Mouse (Mus musculus) heart, embryonic 15.5 days (tissue): ENCODE measurements at regions not wholly inside any gene's neighbourhood (a gene's known extent, or its start where the extent isn't known, plus 50 kb on each side); places are given as distances from the start of the nearest gene placed in this dataset.

Source experiments
- ATAC-seq: fragments of 200-750 bp; cut with Nextera tagmentation; replicated peaks from 2 replicates; pipeline ENCODE4 v1.8.0; 2017; ENCODE audit warnings: low read depth, moderate TSS enrichment; ENCODE audit not compliant: insufficient number of reproducible peaks, insufficient read depth, low FRiP score
- H3K27ac ChIP-seq: fragments of 300-500 bp; sonication (generic); 2 replicates; pipeline ENCODE4 v1.5.1; 2015; ENCODE audit warnings: mild to moderate bottlenecking, inconsistent platforms
- H3K27me3 ChIP-seq: fragments of 300-500 bp; sonication (generic); 2 replicates; pipeline ENCODE4 v1.6.1; 2015; ENCODE audit warnings: inconsistent platforms
- H3K36me3 ChIP-seq: fragments of 300-500 bp; sonication (generic); 2 replicates; pipeline ENCODE4 v1.6.1; 2015; ENCODE audit warnings: mild to moderate bottlenecking, inconsistent platforms
- H3K4me1 ChIP-seq: fragments of 300-500 bp; sonication (generic); replicated peaks from 2 replicates; pipeline ENCODE4 v1.6.1; 2015; ENCODE audit warnings: inconsistent platforms
- H3K4me2 ChIP-seq: fragments of 300-500 bp; sonication (generic); 2 replicates; pipeline ENCODE4 v1.6.1; 2015; ENCODE audit warnings: inconsistent platforms, mild to moderate bottlenecking, moderate library complexity
- H3K4me3 ChIP-seq: fragments of 300-500 bp; sonication (generic); 2 replicates; pipeline ENCODE4 v1.5.1; 2015; ENCODE audit warnings: mild to moderate bottlenecking, inconsistent platforms
- H3K9ac ChIP-seq: fragments of 300-500 bp; sonication (generic); 2 replicates; pipeline ENCODE4 v1.6.1; 2015; ENCODE audit warnings: mild to moderate bottlenecking, inconsistent platforms
- H3K9me3 ChIP-seq: fragments of 300-500 bp; sonication (generic); replicated peaks from 2 replicates; pipeline ENCODE4 v1.6.1; 2016; ENCODE audit warnings: inconsistent platforms
- WGBS: fragments of 180-500 bp; shearing (Covaris S2); methylation state at CpG from one replicate; pipeline ENCODE4 v1.1.7; 2015; ENCODE audit warnings: mixed read lengths; 5-methylcytosine and 5-hydroxymethylcytosine counted together

- WGBS = 5% methylated on average over 2 of the region's 2 CpGs
- no peaks in the 10 kb centered on the region for H3K27me3 ChIP-seq
- no peak overlapping the region for H3K4me2 ChIP-seq
- no peaks in the 10 kb centered on the region for H3K36me3 ChIP-seq
- H3K4me1 ChIP-seq = no peaks in the 10 kb centered on the region
- no peaks in the 10 kb centered on the region for H3K9me3 ChIP-seq
- no peak for ATAC-seq
- no peak overlapping the region for H3K4me3 ChIP-seq
- no peak overlapping the region for H3K27ac ChIP-seq
- no peak overlapping the region for H3K9ac ChIP-seq
Measured at GRCm38 (mm10) chr2:137732410-137732809, 524.0 kb upstream of the Btbd3 start.

DNA sequence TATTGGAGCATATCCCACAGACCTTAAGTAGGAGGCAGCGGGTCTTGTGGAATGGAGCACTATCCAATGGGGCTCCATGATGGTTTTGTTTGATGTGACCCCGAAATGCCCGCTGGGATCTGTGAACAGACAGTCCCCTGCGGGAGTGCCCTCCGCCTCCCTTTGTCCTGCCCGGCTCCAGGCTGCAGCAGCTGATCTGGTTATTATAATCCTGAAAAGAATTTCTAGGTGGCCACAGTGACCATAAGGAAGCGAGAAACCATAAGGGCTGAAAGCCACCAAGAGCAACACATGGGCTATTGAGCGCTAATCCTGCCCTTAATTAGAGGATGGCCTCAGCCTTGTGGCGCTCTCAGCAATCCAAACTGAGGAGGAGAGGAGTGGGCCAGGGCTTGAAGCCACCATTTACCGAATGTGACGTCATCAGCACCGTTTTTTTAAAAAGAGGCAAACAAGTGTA is 525.9 kb upstream of the Btbd3 start:
- no peaks in the 10 kb centered on the region for H3K4me1 ChIP-seq
- H3K36me3 ChIP-seq = no peaks in the 10 kb centered on the region
- 76% methylated on average over 12 of the region's 12 CpGs for WGBS
- H3K27ac ChIP-seq = no peak overlapping the region
- ATAC-seq = no peak
- H3K9me3 ChIP-seq = no peaks in the 10 kb centered on the region
- H3K27me3 ChIP-seq = no peaks in the 10 kb centered on the region
- no peak overlapping the region for H3K9ac ChIP-seq
- H3K4me3 ChIP-seq = no peak overlapping the region
- no peak overlapping the region for H3K4me2 ChIP-seq

- WGBS = 84% methylated on average over 6 of the region's 6 CpGs
- H3K27ac ChIP-seq = no peak overlapping the region
- no peak overlapping the region for H3K4me3 ChIP-seq
- no peak for ATAC-seq
- no peaks in the 10 kb centered on the region for H3K9me3 ChIP-seq
- H3K36me3 ChIP-seq = no peaks in the 10 kb centered on the region
- no peaks in the 10 kb centered on the region for H3K4me1 ChIP-seq
- H3K9ac ChIP-seq = no peak overlapping the region
- no peak overlapping the region for H3K4me2 ChIP-seq
- no peaks in the 10 kb centered on the region for H3K27me3 ChIP-seq
Measured at GRCm38 (mm10) chr2:137729871-137730270, 526.5 kb upstream of the Btbd3 start.

- H3K36me3 ChIP-seq = no peaks in the 10 kb centered on the region
- no peaks in the 10 kb centered on the region for H3K4me1 ChIP-seq
- no peak overlapping the region for H3K9ac ChIP-seq
- H3K4me3 ChIP-seq = no peak overlapping the region
- 0 out of 2 replicates have a peak, but pooled peaks have one; percentile 43 for ATAC-seq
- no peaks in the 10 kb centered on the region for H3K27me3 ChIP-seq
- no peak overlapping the region for H3K27ac ChIP-seq
- H3K4me2 ChIP-seq = no peak overlapping the region
- no peaks in the 10 kb centered on the region for H3K9me3 ChIP-seq
- WGBS = 35% methylated on average over 4 of the region's 4 CpGs
Measured at GRCm38 (mm10) chr2:137729207-137729606, 527.2 kb upstream of the Btbd3 start.

DNA sequence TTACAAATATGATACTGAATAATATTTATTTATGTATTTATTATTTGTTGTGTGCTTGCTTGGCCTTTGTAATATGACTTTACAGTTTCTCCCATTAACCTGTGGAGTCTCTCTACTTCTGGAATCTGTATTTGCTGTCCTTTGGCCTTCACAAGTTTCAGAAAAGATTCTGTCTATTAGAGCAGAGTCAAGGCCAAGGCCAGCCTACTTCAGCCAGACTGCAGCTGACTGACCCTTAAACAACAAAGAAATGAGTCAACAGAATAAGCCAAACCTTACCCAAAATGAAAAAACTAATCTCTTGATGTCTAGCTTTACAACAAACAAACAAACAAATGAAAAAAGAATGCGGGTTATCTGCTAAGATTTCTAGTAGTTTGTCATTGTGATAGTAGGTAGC is 532.7 kb upstream of the Btbd3 start:
- no peaks in the 10 kb centered on the region for H3K4me1 ChIP-seq
- WGBS = 91% methylated on average over 1 of the region's 1 CpGs
- H3K27ac ChIP-seq = no peak overlapping the region
- no peak for ATAC-seq
- no peaks in the 10 kb centered on the region for H3K27me3 ChIP-seq
- no peaks in the 10 kb centered on the region for H3K9me3 ChIP-seq
- no peak overlapping the region for H3K4me2 ChIP-seq
- no peak overlapping the region for H3K9ac ChIP-seq
- no peaks in the 10 kb centered on the region for H3K36me3 ChIP-seq
- H3K4me3 ChIP-seq = no peak overlapping the region

GRCm38 (mm10) chr2:137721767-137722424 is 534.5 kb upstream of the Btbd3 start:
- Histone ChIP-seq H3K4me3 (no peak overlapping the region), H3K36me3 (no peaks in the 10 kb centered on the region), H3K4me2 (no peak overlapping the region), H3K9ac (no peak overlapping the region), H3K27me3 (no peaks in the 10 kb centered on the region), H3K4me1 (no peaks in the 10 kb centered on the region), H3K9me3 (no peaks in the 10 kb centered on the region), H3K27ac (no peak overlapping the region)
- 46% methylated on average over 7 of the region's 7 CpGs for WGBS
- no peak for ATAC-seq

DNA sequence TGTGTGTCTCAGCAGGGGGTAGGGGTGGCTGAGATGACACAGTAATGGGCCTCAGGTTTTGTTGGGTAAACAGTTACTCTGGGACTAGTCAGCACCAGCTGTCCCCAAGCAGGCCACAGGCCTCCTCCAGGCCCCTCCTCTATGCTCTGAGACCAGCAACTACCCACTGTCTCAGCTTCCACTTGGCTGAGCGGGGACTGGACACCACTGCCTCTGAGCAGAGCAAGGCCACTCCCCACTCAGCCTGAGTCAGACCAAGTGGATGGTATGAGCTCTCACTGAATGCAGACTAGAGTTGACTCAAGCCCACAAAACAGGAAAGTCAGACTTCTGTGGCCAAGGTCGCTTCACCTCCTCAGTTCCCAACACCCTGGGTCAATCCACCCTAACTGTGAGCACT is 540.5 kb upstream of the Btbd3 start:
- ATAC-seq = no peak
- Histone ChIP-seq H3K27me3 (no peaks in the 10 kb centered on the region), H3K36me3 (no peaks in the 10 kb centered on the region), H3K4me3 (no peak overlapping the region), H3K9ac (no peak overlapping the region), H3K9me3 (no peaks in the 10 kb centered on the region), H3K4me1 (no peaks in the 10 kb centered on the region), H3K27ac (no peak overlapping the region), H3K4me2 (no peak overlapping the region)
- WGBS = 77% methylated on average over 2 of the region's 2 CpGs

DNA sequence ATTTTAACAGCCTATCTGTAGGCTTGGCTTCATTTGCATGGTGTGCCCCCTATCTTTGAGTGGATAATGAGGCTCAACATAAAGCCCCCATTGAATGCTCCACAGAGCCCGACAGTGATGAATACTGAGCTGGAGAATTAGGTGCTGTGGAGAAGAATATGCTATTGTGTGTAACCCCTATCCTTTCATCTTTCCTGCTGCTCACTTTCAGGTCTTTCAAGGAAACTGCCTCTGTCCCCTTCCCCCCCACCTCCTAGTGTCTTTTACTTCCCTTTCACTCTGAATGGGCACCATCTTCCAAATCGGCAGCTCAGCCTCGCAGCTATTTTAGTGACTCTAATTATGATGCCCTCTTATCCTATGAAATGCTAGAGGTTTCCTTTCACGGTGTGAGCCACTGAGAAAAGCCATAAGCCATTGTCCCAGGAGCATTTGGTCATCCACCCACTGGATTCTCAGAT is 549.8 kb upstream of the Btbd3 start:
- 6% methylated on average over 4 of the region's 4 CpGs for WGBS
- peak overlapping the region; percentile 4; the same call in 1 of the 2 replicates for H3K4me3 ChIP-seq
- no peaks in the 10 kb centered on the region for H3K36me3 ChIP-seq
- H3K9me3 ChIP-seq = no peaks in the 10 kb centered on the region
- H3K4me2 ChIP-seq = peak overlapping the region; percentile 38
- no peak for ATAC-seq
- no peak overlapping the region for H3K27ac ChIP-seq
- H3K27me3 ChIP-seq = no peaks in the 10 kb centered on the region
- H3K4me1 ChIP-seq = peaks cover 7% of the 10 kb centered on the region
- no peak overlapping the region for H3K9ac ChIP-seq

- ATAC-seq = no peak
- H3K27me3 ChIP-seq = no peaks in the 10 kb centered on the region
- H3K9ac ChIP-seq = no peak overlapping the region
- H3K9me3 ChIP-seq = no peaks in the 10 kb centered on the region
- peak overlapping the region; percentile 4; the same call in 1 of the 2 replicates for H3K4me3 ChIP-seq
- H3K27ac ChIP-seq = no peak overlapping the region
- WGBS = 49% methylated on average over 14 of the region's 14 CpGs
- H3K36me3 ChIP-seq = no peaks in the 10 kb centered on the region
- H3K4me2 ChIP-seq = peak overlapping the region; percentile 38
- H3K4me1 ChIP-seq = peaks cover 7% of the 10 kb centered on the region
Measured at GRCm38 (mm10) chr2:137705724-137706422, 550.5 kb upstream of the Btbd3 start.

GRCm38 (mm10) chr2:137704948-137705723 is 551.2 kb upstream of the Btbd3 start:
- ATAC-seq = no peak
- Histone ChIP-seq H3K4me1 (peaks cover 7% of the 10 kb centered on the region), H3K4me3 (no peak overlapping the region), H3K9me3 (no peaks in the 10 kb centered on the region), H3K27me3 (no peaks in the 10 kb centered on the region), H3K9ac (no peak overlapping the region), H3K36me3 (no peaks in the 10 kb centered on the region), H3K27ac (no peak overlapping the region), H3K4me2 (no peak overlapping the region)
- WGBS = 76% methylated on average over 12 of the region's 12 CpGs

DNA sequence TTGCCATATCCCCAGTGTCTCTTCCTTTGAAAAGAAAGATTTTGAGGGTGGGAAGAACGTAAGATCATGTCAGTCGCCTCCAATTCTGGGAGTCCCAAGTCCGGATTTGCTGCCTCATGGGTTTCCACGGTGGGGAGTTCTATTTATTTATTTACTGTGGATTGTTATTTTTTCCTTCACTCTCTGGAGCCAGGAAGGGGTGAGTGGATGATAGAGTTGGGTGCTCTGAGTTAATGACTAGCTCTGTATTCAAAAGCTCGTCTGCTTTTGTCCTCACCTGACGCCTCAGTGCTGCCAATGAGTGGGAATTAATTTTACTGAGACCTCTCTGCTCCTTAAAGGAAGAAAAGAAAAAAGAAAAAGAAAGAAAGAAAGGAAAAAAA is 551.8 kb upstream of the Btbd3 start:
- no peak overlapping the region for H3K9ac ChIP-seq
- WGBS = 74% methylated on average over 6 of the region's 6 CpGs
- peaks cover 7% of the 10 kb centered on the region for H3K4me1 ChIP-seq
- H3K9me3 ChIP-seq = no peaks in the 10 kb centered on the region
- no peak overlapping the region for H3K27ac ChIP-seq
- no peaks in the 10 kb centered on the region for H3K27me3 ChIP-seq
- no peak for ATAC-seq
- H3K36me3 ChIP-seq = no peaks in the 10 kb centered on the region
- H3K4me2 ChIP-seq = no peak overlapping the region
- no peak overlapping the region for H3K4me3 ChIP-seq
